Mouse (Mus musculus): ENCODE measurements at regions not wholly inside any gene's neighbourhood (a gene's known extent, or its start where the extent isn't known, plus 50 kb on each side); places are given as distances from the start of the nearest gene placed in this dataset.

GRCm38 (mm10) chr8:49461724-49462473 is 618.1 kb upstream of the Tenm3 start:
- TF ChIP-seq CTCF (IDR thresholded peaks at IDR 0.05; ENCODE audit: borderline replicate concordance, insufficient read depth, low read length), result no peak
- no peak for TF ChIP-seq POLR2A (IDR thresholded peaks at IDR 0.05; ENCODE audit: low read depth, low read length)
